Mouse (Mus musculus) limb, embryonic 13.5 days (tissue): ENCODE results near the gene Itgb2. TPM values are rescaled to one million over a fixed set of nuclear protein-coding genes. Genes with fewer than 3 reads are reported as not detected.

ENCODE experiments used
- ATAC-seq: fragments of 200-750 bp; cut with Nextera tagmentation; 2 replicates; pipeline ENCODE4 v1.8.0; 2017; ENCODE audit warnings: low read depth, moderate number of reproducible peaks, moderate TSS enrichment; ENCODE audit not compliant: low FRiP score
- H3K27ac ChIP-seq: fragments of 300-500 bp; sonication (generic); 2 replicates; pipeline ENCODE4 v1.5.1; 2015; ENCODE audit warnings: inconsistent platforms, mild to moderate bottlenecking, moderate library complexity
- H3K27me3 ChIP-seq: fragments of 300-500 bp; sonication (generic); 2 replicates; pipeline ENCODE4 v1.6.1; 2015; ENCODE audit warnings: mild to moderate bottlenecking, inconsistent platforms
- H3K36me3 ChIP-seq: fragments of 300-500 bp; sonication (generic); 2 replicates; pipeline ENCODE4 v1.6.1; 2015; ENCODE audit warnings: inconsistent platforms, mild to moderate bottlenecking, moderate library complexity
- H3K4me1 ChIP-seq: fragments of 300-500 bp; sonication (generic); 2 replicates; pipeline ENCODE4 v1.6.1; 2015; ENCODE audit warnings: inconsistent platforms
- H3K4me2 ChIP-seq: fragments of 300-500 bp; sonication (generic); replicated peaks from 2 replicates; pipeline ENCODE4 v1.6.1; 2015; ENCODE audit warnings: inconsistent platforms, mild to moderate bottlenecking, moderate library complexity
- H3K4me3 ChIP-seq: fragments of 300-500 bp; sonication (generic); 2 replicates; pipeline ENCODE4 v1.5.1; 2015; ENCODE audit warnings: moderate library complexity, mild to moderate bottlenecking, inconsistent platforms
- H3K9ac ChIP-seq: fragments of 300-500 bp; sonication (generic); 2 replicates; pipeline ENCODE4 v1.6.1; 2015; ENCODE audit warnings: mild to moderate bottlenecking, inconsistent platforms
- H3K9me3 ChIP-seq: fragments of 300-500 bp; sonication (generic); 2 replicates; pipeline ENCODE4 v1.6.1; 2016; ENCODE audit warnings: inconsistent platforms
- WGBS: fragments of 180-500 bp; shearing (Covaris S2); methylation state at CpG from one replicate; pipeline ENCODE4 v1.1.7; 2015; 5-methylcytosine and 5-hydroxymethylcytosine counted together
- polyA plus RNA-seq: library from polyadenylated mRNA; unstranded; fragments of >200 nt; fragmentation: Nextera tagmentation; extraction: Ambion mirVana; gene quantifications from 2 replicates; pipeline ENCODE4 v1.2.1, GENCODE M21; 2015

Itgb2 gene
- polyA plus RNA-seq: 1.2 and 1.3 TPM in 2 replicates

- no peaks in the 10 kb centered on the region for H3K27me3 ChIP-seq
- no peak within 1 kb of the TSS for H3K27ac ChIP-seq
- H3K4me1 ChIP-seq: no peaks in the 10 kb centered on the region
- H3K9ac ChIP-seq: no peak within 1 kb of the TSS
- no peaks in the 10 kb centered on the region for H3K9me3 ChIP-seq
- H3K4me3 ChIP-seq: no peak within 1 kb of the TSS
- H3K4me2 ChIP-seq: no peak within 1 kb of the TSS
- ATAC-seq: no peak
- no peaks in the 10 kb centered on the region for H3K36me3 ChIP-seq
- 63% methylated on average over 9 of the region's 9 CpGs for WGBS
These were observed at the start of gene Itgb2 for GRCm38 (mm10) chr10:77530140-77530539. Gene Itgb2 (plus strand): TSS chr10:77530252.

GRCm38 (mm10) chr10:77481814-77482213 is 48.2 kb upstream of the Itgb2 start:
- Histone ChIP-seq H3K9me3 (no peaks in the 10 kb centered on the region), H3K27ac (no peak overlapping the region), H3K4me3 (no peak overlapping the region), H3K27me3 (no peaks in the 10 kb centered on the region), H3K4me2 (no peak overlapping the region), H3K36me3 (peaks cover 10% of the 10 kb centered on the region), H3K9ac (no peak overlapping the region), H3K4me1 (peaks cover 10% of the 10 kb centered on the region)
- ATAC-seq: no peak

- H3K9ac ChIP-seq: peak overlapping the region; percentile 8; the same call in 1 of the 2 replicates
- no peak overlapping the region for H3K4me3 ChIP-seq
- ATAC-seq: peak; percentile 38
- no peaks in the 10 kb centered on the region for H3K27me3 ChIP-seq
- 32% methylated on average over 18 of the region's 18 CpGs for WGBS
- no peaks in the 10 kb centered on the region for H3K9me3 ChIP-seq
- H3K27ac ChIP-seq: peak overlapping the region; percentile 33; the same call in 1 of the 2 replicates
- H3K36me3 ChIP-seq: peaks cover 35% of the 10 kb centered on the region
- peaks cover 10% of the 10 kb centered on the region for H3K4me1 ChIP-seq
- no peak overlapping the region for H3K4me2 ChIP-seq
These were observed 45.7 kb upstream of the Itgb2 start for GRCm38 (mm10) chr10:77484205-77484935.

GRCm38 (mm10) chr10:77485786-77486185 is 44.3 kb upstream of the Itgb2 start:
- H3K4me1 ChIP-seq: peaks cover 10% of the 10 kb centered on the region
- no peaks in the 10 kb centered on the region for H3K27me3 ChIP-seq
- ATAC-seq: no peak
- H3K27ac ChIP-seq: no peak overlapping the region
- no peak overlapping the region for H3K9ac ChIP-seq
- WGBS: 81% methylated on average over 3 of the region's 3 CpGs
- H3K4me2 ChIP-seq: no peak overlapping the region
- H3K36me3 ChIP-seq: peaks cover 48% of the 10 kb centered on the region
- no peak overlapping the region for H3K4me3 ChIP-seq
- H3K9me3 ChIP-seq: no peaks in the 10 kb centered on the region

DNA sequence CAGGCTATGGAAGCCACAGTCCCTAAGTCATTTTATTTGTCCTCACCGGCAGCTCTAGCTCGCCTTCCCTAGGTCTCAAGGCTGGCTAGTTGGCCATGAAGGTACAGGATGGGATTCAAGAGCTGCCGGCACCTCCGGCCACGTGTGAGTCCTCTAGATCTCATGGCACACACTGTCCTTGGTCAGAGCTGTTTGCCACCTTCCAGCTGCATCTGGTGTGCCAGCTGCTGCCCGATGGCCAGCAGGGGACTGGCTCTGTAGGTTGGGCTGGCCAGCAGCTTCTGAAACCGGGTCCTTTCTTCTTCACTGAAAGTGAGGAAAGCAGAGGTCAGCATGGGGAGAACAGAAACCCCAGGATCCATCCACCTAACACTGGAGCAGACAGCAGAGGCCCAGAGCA is 41.9 kb upstream of the Itgb2 start:
- Histone ChIP-seq H3K4me2 (no peak overlapping the region), H3K9me3 (0 out of 2 replicates have a peak, but pooled peaks cover 4% of the 10 kb centered on the region), H3K36me3 (peaks cover 67% of the 10 kb centered on the region), H3K4me1 (peaks cover 10% of the 10 kb centered on the region), H3K27ac (no peak overlapping the region), H3K9ac (no peak overlapping the region), H3K4me3 (no peak overlapping the region), H3K27me3 (no peaks in the 10 kb centered on the region)
- WGBS: 93% methylated on average over 7 of the region's 7 CpGs
- no peak for ATAC-seq

DNA sequence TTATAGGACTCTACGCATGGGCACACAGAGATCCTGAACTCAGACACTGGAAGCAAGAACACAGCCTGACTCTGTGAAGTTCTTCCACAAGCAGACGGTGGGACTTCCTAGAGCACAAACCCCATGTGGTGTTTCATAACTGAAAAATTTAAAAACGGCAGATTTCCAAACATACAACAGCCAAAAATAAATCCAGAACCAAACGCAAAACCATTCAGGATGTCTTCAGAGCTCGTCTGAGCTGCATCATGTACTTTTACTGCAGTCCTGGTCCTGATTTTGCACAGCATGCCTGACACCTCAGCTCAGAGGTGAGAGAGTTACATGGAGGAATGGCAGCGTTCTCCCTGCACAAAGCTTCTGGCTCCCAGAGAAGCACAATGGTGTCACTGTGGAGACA is 38.5 kb upstream of the Itgb2 start:
- Histone ChIP-seq H3K9me3 (0 out of 2 replicates have a peak, but pooled peaks cover 4% of the 10 kb centered on the region), H3K27ac (no peak overlapping the region), H3K36me3 (peaks cover 93% of the 10 kb centered on the region), H3K9ac (no peak overlapping the region), H3K4me1 (no peaks in the 10 kb centered on the region), H3K27me3 (no peaks in the 10 kb centered on the region), H3K4me2 (no peak overlapping the region), H3K4me3 (no peak overlapping the region)
- WGBS: 83% methylated on average over 6 of the region's 6 CpGs
- ATAC-seq: no peak

DNA sequence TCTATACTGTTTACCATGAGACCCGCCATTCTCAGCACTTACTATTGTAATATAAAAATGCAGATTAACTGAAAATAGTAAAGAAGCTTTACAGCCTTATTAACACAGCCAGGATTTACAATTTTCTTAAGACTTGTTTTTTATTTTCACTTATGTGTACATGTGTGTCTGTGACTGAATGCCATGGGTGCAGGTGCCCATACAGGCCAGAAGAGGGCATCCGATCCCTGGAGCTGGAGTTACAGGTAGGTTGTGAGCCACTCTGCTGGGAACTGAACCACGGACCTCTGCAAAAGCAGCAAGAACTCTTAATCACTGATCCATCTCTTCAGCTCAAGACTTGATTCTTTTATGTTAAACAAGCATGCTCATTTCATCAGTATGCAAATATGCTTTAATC is 37.2 kb upstream of the Itgb2 start:
- WGBS: 96% methylated on average over 3 of the region's 3 CpGs
- H3K9ac ChIP-seq: no peak overlapping the region
- H3K36me3 ChIP-seq: peaks cover 92% of the 10 kb centered on the region
- H3K4me1 ChIP-seq: peaks cover 5% of the 10 kb centered on the region; the same call in 1 of the 2 replicates
- no peaks in the 10 kb centered on the region for H3K27me3 ChIP-seq
- no peak for ATAC-seq
- H3K27ac ChIP-seq: no peak overlapping the region
- H3K4me3 ChIP-seq: no peak overlapping the region
- 0 out of 2 replicates have a peak, but pooled peaks cover 4% of the 10 kb centered on the region for H3K9me3 ChIP-seq
- no peak overlapping the region for H3K4me2 ChIP-seq

GRCm38 (mm10) chr10:77497185-77497584 is 32.9 kb upstream of the Itgb2 start:
- no peak for ATAC-seq
- Histone ChIP-seq H3K4me1 (peaks cover 15% of the 10 kb centered on the region), H3K4me2 (no peak overlapping the region), H3K27ac (0 out of 2 replicates have a peak overlapping the region, but pooled peaks have one; percentile 6), H3K9me3 (0 out of 2 replicates have a peak, but pooled peaks cover 4% of the 10 kb centered on the region), H3K9ac (no peak overlapping the region), H3K36me3 (peaks cover 84% of the 10 kb centered on the region), H3K4me3 (no peak overlapping the region), H3K27me3 (no peaks in the 10 kb centered on the region)
- 93% methylated on average over 13 of the region's 13 CpGs for WGBS

GRCm38 (mm10) chr10:77498254-77498653 is 31.8 kb upstream of the Itgb2 start:
- 37% methylated on average over 6 of the region's 6 CpGs for WGBS
- Histone ChIP-seq H3K4me1 (peaks cover 15% of the 10 kb centered on the region), H3K36me3 (peaks cover 85% of the 10 kb centered on the region), H3K27ac (no peak overlapping the region), H3K9me3 (no peaks in the 10 kb centered on the region), H3K27me3 (no peaks in the 10 kb centered on the region), H3K4me3 (no peak overlapping the region), H3K4me2 (no peak overlapping the region), H3K9ac (peak overlapping the region; percentile 40; the same call in 1 of the 2 replicates)
- ATAC-seq: no peak

DNA sequence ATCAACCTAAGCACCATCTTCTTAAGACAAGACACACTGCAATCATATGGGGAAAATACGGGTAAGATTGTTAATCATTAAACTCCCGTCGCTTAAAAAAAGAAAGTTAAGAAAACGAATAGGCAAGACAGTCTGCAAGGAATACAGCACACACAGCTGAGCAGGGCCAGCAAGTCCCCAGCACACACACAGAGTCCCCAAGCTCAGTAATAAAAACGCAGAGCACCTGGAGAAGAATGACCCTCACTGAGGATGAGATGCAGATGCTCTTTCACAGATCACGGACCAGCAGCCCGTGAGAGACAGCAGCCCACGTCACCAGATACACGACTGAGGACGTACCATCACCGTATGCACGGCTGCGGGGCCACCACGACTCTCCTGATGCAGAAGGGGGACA is 29.4 kb upstream of the Itgb2 start:
- H3K27me3 ChIP-seq: no peaks in the 10 kb centered on the region
- no peak overlapping the region for H3K27ac ChIP-seq
- H3K36me3 ChIP-seq: peaks cover 81% of the 10 kb centered on the region
- WGBS: 87% methylated on average over 14 of the region's 14 CpGs
- H3K4me2 ChIP-seq: no peak overlapping the region
- no peaks in the 10 kb centered on the region for H3K9me3 ChIP-seq
- no peak overlapping the region for H3K9ac ChIP-seq
- H3K4me1 ChIP-seq: peaks cover 15% of the 10 kb centered on the region
- ATAC-seq: no peak
- no peak overlapping the region for H3K4me3 ChIP-seq

DNA sequence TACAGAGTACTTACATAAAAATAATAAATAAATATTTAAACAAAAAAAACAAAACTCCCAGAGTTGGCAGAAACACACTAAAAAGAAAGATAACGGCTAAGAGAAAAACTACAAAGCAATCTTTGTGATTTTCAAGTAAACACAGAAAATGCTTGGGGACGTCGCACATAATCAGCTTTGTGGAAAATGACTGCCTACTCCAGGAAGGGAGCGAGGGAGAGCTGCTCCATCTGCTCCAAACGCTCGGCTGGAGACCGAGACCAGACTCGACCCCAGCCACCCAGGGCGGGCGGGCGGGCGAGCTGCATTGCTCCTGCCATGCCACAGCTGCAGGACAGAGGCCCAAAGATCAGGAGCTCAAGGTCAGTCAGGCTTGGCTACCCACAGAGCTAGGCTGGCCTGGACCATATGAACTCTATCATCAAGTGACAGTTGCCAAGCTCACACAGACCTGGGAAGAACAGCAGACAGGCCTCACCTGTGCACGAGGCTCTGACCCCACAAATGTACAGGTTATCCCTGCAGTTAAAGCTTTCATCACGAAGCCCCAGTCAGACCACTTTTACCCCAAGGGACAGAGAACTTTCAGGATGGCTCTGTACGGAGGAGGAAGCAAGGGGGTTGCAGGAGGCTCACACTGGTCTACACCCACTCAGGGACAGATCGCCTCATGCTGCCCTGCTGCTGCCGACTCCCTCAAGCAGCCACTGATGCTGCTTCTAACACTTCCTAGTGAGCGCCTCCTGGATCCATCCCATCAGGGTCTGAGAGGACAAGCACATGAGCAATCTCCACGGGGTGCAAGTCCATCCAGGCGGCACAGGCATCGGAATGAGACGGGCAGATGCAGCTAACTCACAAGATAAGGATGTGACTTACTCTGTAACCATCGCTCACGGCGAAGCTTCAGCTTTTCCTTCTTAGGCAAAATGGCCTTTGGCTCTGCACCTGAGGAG is 26.8 kb upstream of the Itgb2 start:
- H3K27ac ChIP-seq: no peak overlapping the region
- no peak for ATAC-seq
- H3K9ac ChIP-seq: peak overlapping the region; percentile 39; the same call in 1 of the 2 replicates
- no peak overlapping the region for H3K4me2 ChIP-seq
- H3K9me3 ChIP-seq: no peaks in the 10 kb centered on the region
- H3K4me3 ChIP-seq: no peak overlapping the region
- WGBS: 89% methylated on average over 25 of the region's 25 CpGs
- peaks cover 86% of the 10 kb centered on the region for H3K36me3 ChIP-seq
- no peaks in the 10 kb centered on the region for H3K27me3 ChIP-seq
- peaks cover 6% of the 10 kb centered on the region for H3K4me1 ChIP-seq

- no peak overlapping the region for H3K27ac ChIP-seq
- no peaks in the 10 kb centered on the region for H3K27me3 ChIP-seq
- no peak overlapping the region for H3K4me2 ChIP-seq
- no peak for ATAC-seq
- H3K4me3 ChIP-seq: no peak overlapping the region
- 98% methylated on average over 6 of the region's 6 CpGs for WGBS
- H3K4me1 ChIP-seq: no peaks in the 10 kb centered on the region
- H3K9ac ChIP-seq: no peak overlapping the region
- peaks cover 90% of the 10 kb centered on the region for H3K36me3 ChIP-seq
- no peaks in the 10 kb centered on the region for H3K9me3 ChIP-seq
These were observed 25.9 kb upstream of the Itgb2 start for GRCm38 (mm10) chr10:77504143-77504542.
